Mouse (Mus musculus) macrophage (primary cell): ENCODE results near the gene Adgre5. TPM values are rescaled to one million over a fixed set of nuclear protein-coding genes. Genes with fewer than 3 reads are reported as not detected.

ENCODE experiments used
- H3K27ac ChIP-seq: fragments of 350-480 bp; formaldehyde crosslinking; 2 replicates; pipeline ENCODE4 v1.9.0; 2021
- H3K36me3 ChIP-seq: fragments of 350-480 bp; formaldehyde crosslinking; 2 replicates; pipeline ENCODE4 v1.9.0; 2021; ENCODE audit errors: inconsistent target
- H3K4me3 ChIP-seq: fragments of 350-480 bp; formaldehyde crosslinking; 2 replicates; pipeline ENCODE4 v1.9.0; 2021; ENCODE audit errors: inconsistent target
- H3K79me2 ChIP-seq: fragments of 350-480 bp; formaldehyde crosslinking; 2 replicates; pipeline ENCODE4 v1.9.0; 2021; ENCODE audit errors: inconsistent target
- WGBS: methylation state at CpG from one replicate; pipeline ENCODE4 v1.1.7; 2026; ENCODE audit warnings: inconsistent platforms; ENCODE audit not compliant: missing documents; 5-methylcytosine and 5-hydroxymethylcytosine counted together
- polyA plus RNA-seq: library from polyadenylated mRNA; stranded (reverse); fragments of 250-400 nt; gene quantifications from 3 replicates; pipeline ENCODE4 v1.2.4, GENCODE M21; 2018; ENCODE audit warnings: inconsistent platforms
- total RNA-seq, 78 experiments: library from RNA; depleted of rRNA; stranded (reverse); fragments of 250-400 nt; gene quantifications; 1 replicate in 9 of 78; 2 replicates in 24 of 78; 3 replicates in 43 of 78; 4 replicates in 2 of 78; pipeline ENCODE4 v1.2.4; 2018; ENCODE audit warnings: inconsistent platforms in 56 of 78

The Adgre5 gene
- 100 to 1,000 TPM in 9 of 26 experiments, 10 to 100 TPM in 17; 18.0 to 360 (median 72.3) TPM for total RNA-seq (2018; cell fraction: chromatin; rRNA removed)
- 100 to 1,000 TPM in 10 of 26 experiments, 10 to 100 TPM in 16; 30.6 to 139 (median 64.6) TPM for total RNA-seq (2018; cell fraction: cytosol; rRNA removed)
- 100 to 1,000 TPM in 11 of 26 experiments, 10 to 100 TPM in 15; 40.1 to 399 (median 96.9) TPM for total RNA-seq (2018; cell fraction: nucleus; rRNA removed)
- polyA plus RNA-seq: 33.0 to 180 TPM (median 147 TPM) in 3 replicates

DNA sequence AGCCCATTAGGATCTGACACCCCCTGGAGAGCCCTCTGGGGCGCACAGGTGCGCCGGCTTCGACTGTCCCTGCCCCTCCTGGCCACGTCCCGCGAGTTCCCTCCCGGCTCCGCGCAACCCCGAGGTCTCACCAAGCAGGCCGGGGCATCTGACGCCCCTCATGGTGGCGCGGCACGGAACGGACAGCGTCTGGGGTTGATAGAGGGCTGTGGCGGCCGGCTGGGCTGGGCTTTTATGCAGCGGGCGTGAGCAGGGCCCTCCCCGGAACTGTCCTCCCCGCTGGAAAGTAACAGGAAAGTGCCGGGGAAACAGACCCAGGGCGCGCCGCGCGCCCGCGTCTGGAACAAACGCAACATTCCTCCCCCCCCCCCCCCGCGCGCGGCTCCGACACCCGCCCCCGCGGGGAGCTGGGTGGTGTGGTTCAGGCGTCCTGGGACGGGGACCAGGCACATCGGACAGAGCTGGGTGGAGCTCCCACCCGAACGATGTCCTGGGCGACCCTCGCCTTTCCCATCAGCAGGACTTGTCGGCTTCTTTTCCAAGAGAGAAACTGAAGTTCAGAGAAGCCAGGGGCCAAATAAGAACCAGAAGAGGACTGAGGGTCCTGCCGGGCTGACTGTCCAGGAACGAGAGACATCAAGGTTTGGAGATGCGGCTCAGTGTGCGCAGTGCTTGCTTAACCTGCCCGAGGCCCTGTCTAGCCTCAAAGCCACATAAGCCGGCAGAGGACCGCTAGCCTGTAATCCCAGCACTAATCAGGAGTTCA, at the start of gene Adgre5:
TSS of gene Adgre5 (minus strand) at position 351 of the 766 bp plus-strand sequence.
- H3K4me3 ChIP-seq: peak within 1 kb of the TSS; percentile 45
- peaks cover 42% of the 10 kb centered on the region; the same call in 1 of the 2 replicates for H3K79me2 ChIP-seq
- H3K36me3 ChIP-seq: no peaks in the 10 kb centered on the region
- peak within 1 kb of the TSS; percentile 70 for H3K27ac ChIP-seq
- 11% methylated on average over 43 of the region's 56 CpGs for WGBS

- 92% methylated on average over 4 of the region's 4 CpGs for WGBS
- Histone ChIP-seq H3K36me3 (no peaks in the 10 kb centered on the region), H3K27ac (no peak overlapping the region), H3K4me3 (no peak overlapping the region), H3K79me2 (no peaks in the 10 kb centered on the region)
Measured at GRCm38 (mm10) chr8:83789826-83790225, 48.7 kb upstream of the Adgre5 start.

DNA sequence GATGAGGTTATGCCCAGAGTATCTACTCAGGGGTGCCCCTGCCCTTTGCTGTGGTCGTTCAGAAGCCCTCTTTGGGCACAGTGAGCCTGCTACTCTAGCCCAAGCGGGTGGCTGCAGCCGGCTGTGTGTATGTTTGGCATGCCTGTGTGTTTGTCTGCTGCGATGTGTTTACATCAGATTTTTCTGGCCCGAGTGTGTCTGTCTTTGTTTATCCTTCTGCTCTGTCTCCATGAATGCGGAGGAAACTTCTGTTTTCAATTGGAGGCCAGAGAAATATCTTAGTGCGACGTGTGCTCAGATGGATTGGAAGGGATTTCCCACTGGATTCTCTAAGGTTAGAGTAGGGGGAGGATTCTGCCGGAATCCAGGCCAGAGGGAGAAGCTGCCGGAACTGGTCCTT, 43.9 kb upstream of the Adgre5 start:
- Histone ChIP-seq H3K4me3 (no peak overlapping the region), H3K36me3 (no peaks in the 10 kb centered on the region), H3K79me2 (no peaks in the 10 kb centered on the region), H3K27ac (no peak overlapping the region)
- WGBS: 90% methylated on average over 9 of the region's 10 CpGs

DNA sequence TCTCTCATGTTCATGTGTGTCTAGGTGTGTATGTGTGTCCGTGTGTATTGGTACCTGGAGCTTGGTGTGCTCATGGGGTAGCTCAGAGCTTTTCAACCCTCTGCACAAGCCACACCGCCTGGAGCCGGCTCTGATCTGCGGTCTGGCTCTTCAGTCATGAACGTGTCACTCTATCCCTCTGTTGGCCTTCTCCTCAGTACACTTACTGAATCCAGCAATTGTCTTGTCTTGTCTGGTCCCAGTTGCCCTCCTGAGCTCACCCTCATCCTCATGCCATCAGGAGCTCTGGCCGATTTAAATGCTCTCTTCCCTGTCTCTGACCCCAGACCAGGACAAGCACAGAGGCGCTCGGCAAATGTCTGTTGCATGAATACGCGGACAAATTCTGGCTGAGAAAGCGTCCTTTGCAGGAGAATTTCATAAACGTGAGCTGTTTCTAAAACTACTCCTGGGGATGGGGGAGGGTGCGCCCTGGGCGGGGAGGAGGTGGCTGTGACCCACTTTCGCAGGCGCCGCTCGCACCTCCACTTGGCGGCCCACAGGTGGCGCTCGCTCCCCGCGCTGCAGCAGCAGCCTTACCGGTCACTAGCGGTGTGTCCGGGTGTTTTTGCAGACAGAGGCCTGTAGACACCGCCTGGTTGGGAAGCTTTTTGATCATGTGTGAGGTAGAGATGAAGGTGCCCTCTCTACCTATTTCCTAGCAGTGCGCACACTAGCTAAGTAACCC, 41.9 kb upstream of the Adgre5 start:
- Histone ChIP-seq H3K79me2 (no peaks in the 10 kb centered on the region), H3K27ac (no peak overlapping the region), H3K4me3 (no peak overlapping the region), H3K36me3 (no peaks in the 10 kb centered on the region)
- WGBS: 25% methylated on average over 28 of the region's 28 CpGs

- Histone ChIP-seq H3K27ac (no peak overlapping the region), H3K79me2 (no peaks in the 10 kb centered on the region), H3K4me3 (no peak overlapping the region), H3K36me3 (no peaks in the 10 kb centered on the region)
- 70% methylated on average over 5 of the region's 5 CpGs for WGBS
Measured at GRCm38 (mm10) chr8:83779610-83780009, 38.5 kb upstream of the Adgre5 start.

GRCm38 (mm10) chr8:83778051-83778450, 36.9 kb upstream of the Adgre5 start:
- H3K79me2 ChIP-seq: no peaks in the 10 kb centered on the region
- H3K4me3 ChIP-seq: no peak overlapping the region
- WGBS: 84% methylated on average over 3 of the region's 3 CpGs
- H3K36me3 ChIP-seq: no peaks in the 10 kb centered on the region
- no peak overlapping the region for H3K27ac ChIP-seq

DNA sequence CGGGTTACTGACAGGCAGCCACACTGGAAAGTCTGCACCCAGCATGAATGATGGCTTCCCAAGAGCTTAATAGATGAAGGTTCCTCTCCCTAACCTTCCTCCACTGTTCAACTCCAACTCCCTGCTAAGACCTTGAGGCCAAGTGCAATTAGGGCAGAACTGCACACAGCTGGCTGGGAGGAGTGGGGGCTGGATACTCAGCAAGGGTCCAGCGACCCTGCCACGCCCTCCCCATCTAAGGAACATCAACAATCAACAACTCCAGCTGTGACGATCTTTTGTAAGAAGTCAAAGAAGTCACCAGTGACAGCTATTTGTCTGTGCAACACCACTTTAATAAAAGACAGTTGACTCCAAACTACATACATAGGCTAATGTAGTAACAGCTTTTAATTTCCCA, 35.5 kb upstream of the Adgre5 start:
- H3K79me2 ChIP-seq: no peaks in the 10 kb centered on the region
- H3K4me3 ChIP-seq: no peak overlapping the region
- no peak overlapping the region for H3K27ac ChIP-seq
- 89% methylated on average over 4 of the region's 4 CpGs for WGBS
- no peaks in the 10 kb centered on the region for H3K36me3 ChIP-seq

DNA sequence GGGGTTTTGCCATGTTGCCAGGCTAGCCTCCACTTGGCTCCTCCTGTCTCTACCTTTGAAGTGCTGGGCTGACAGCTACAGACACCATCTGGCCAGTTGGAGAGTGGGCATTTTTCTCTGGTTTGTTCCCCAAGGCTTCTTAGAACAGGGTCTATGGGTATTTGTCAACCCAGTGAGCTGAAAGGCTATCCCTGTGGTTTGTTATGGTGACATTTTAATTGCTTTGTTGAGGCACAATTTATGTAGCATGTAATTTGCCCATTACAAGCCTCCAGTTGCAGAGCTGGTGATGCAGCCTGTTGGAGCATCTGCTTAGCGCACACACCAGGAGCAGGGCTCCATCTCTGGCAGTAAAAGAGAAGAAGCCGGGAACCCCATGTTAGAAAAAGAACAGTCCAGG, 33.1 kb upstream of the Adgre5 start:
- Histone ChIP-seq H3K4me3 (no peak overlapping the region), H3K27ac (no peak overlapping the region), H3K36me3 (no peaks in the 10 kb centered on the region), H3K79me2 (no peaks in the 10 kb centered on the region)
- WGBS: 93% methylated on average over 2 of the region's 2 CpGs

- no peaks in the 10 kb centered on the region for H3K36me3 ChIP-seq
- WGBS: 48% methylated on average over 6 of the region's 6 CpGs
- H3K4me3 ChIP-seq: no peak overlapping the region
- no peaks in the 10 kb centered on the region for H3K79me2 ChIP-seq
- H3K27ac ChIP-seq: no peak overlapping the region
Measured at GRCm38 (mm10) chr8:83773452-83773846, 32.3 kb upstream of the Adgre5 start.

DNA sequence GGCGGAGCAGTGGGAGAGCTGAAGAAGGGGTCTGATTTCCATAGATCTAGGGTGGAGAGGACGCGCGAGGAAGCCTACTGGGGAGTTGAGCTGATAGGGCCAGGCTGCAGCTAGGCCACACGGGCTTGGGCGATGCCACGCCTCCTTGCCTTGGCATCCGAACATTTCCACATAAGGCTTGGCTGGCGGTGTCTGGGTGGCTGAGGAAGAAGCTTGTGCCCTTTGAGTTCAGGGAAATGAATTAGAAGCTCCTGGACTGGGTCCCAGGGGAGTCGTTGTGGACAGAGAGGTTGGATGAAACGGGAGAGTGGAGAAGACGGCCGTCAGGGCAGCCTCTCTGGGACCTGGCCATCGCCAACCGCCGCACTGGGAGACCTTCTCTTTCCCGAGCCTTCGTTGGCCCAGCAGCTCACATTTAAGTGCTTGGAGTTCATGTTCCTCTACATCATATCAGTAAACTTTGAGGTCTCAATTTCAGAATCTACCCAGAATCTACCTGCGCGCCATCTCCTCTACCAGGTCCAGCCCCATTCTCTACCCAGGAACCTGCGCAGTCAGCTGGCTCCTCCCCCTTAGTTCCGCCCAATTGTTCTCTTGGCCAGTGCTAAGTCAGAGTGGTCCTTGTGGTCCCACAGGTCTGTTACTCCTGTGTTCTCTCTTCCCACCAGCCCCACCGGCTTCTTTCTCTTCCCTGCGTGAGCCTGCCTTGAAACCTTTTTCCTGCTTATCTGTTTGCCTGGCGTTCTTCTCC, 31.8 kb upstream of the Adgre5 start:
- WGBS: 29% methylated on average over 25 of the region's 25 CpGs
- Histone ChIP-seq H3K27ac (no peak overlapping the region), H3K36me3 (no peaks in the 10 kb centered on the region), H3K4me3 (no peak overlapping the region), H3K79me2 (no peaks in the 10 kb centered on the region)

- no peaks in the 10 kb centered on the region for H3K36me3 ChIP-seq
- H3K27ac ChIP-seq: no peak overlapping the region
- WGBS: 67% methylated on average over 4 of the region's 4 CpGs
- H3K79me2 ChIP-seq: no peaks in the 10 kb centered on the region
- no peak overlapping the region for H3K4me3 ChIP-seq
Measured at GRCm38 (mm10) chr8:83771791-83772190, 30.7 kb upstream of the Adgre5 start.

DNA sequence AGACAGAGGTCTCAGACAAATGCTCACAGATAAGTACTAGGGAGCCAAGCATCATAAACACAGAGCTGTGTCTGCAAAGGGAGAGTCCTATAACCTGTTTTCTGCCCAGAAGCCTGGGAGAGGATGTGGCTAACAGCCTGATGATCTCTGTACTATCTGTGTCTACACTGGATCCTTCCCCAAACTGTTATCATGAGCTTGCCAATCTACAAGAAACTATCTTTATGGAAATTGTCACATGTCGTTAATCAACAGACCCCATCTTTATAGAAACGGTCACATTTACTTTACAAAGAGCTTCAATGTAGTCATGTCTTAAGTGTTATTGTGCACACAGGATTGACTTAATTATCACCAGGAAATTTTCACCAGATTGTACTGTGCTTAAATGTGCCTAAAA, 29.5 kb upstream of the Adgre5 start:
- H3K79me2 ChIP-seq: no peaks in the 10 kb centered on the region
- no peak overlapping the region for H3K27ac ChIP-seq
- H3K4me3 ChIP-seq: no peak overlapping the region
- no peaks in the 10 kb centered on the region for H3K36me3 ChIP-seq
- 97% methylated on average over 2 of the region's 2 CpGs for WGBS

DNA sequence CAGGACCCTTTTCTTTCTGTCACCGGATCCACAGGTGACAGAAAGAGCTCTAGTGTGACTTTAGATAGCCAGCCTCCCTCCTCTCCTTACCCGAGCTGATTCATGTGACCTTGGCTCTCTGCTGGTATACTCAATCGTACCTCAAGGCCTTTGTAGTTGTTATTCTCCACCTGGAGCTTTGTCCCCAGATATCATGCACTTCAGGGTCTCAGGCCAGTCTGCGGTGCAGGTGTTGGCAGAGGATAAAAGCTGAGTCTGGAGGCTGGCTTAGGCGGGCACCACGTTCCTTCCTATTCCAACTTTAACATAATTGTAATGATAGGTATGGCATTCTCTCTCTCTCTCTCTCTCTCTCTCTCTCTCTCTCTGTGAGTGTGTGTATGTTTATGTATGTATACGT, 28.6 kb upstream of the Adgre5 start:
- no peaks in the 10 kb centered on the region for H3K36me3 ChIP-seq
- WGBS: 89% methylated on average over 7 of the region's 7 CpGs
- H3K79me2 ChIP-seq: no peaks in the 10 kb centered on the region
- no peak overlapping the region for H3K4me3 ChIP-seq
- no peak overlapping the region for H3K27ac ChIP-seq

DNA sequence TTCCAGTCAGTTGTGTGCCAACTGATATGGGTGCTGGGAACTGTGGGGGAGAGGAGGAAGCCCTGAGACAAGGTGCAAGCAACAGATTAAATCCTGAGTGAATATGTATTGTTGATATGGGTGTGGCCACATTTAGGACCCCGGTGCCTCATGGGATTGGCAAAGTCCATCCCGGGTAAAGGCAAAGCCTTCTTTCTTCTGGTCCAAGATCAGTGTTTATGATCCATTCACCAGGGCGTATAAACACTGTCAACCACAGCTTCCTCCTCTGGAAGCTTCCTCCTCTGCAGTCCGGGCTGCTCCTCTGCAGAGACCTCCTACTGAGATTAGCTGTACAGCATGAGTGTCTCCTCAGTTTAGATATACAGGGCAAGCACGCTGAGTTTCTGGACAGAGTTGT, 27.4 kb upstream of the Adgre5 start:
- H3K27ac ChIP-seq: no peak overlapping the region
- no peak overlapping the region for H3K4me3 ChIP-seq
- 3% methylated on average over 5 of the region's 5 CpGs for WGBS
- no peaks in the 10 kb centered on the region for H3K36me3 ChIP-seq
- H3K79me2 ChIP-seq: no peaks in the 10 kb centered on the region
